In the genomic region with DNA sequence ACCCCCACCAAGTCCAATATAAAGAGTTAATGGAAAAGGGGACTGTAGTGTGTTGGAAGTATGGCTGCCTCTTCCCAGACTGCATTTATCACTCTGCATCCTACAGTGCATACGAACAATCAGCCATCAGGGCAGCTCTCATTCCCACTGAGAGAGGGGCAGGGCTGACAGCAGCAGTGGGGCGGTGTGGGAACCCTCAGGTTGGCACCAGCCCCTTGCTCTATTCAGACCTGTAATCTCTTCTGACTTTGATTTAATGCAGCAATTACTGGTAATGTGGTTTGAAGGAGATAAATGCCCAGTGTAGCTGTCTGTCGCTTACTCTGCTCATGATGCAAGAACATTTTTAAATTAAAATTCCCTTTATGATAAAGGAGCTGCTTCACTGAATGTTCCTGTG, we compare ENCODE assay signal across 27 mouse cellular contexts.
DNase-seq lines count a peak whose midpoint lies in the region; ATAC-seq lines count a peak whose summit lies in the region.
"Had no signal": no experiment of that assay in that cellular context is flagged by ENCODE, and none has a peak within 500 bp of the region (broad histone marks: within the 10 kb centered on the region; RNA-seq: fewer than 3 reads in every experiment).

No protein-coding gene starts in this region.

- WGBS in forebrain, embryonic 13.5 days = 39% methylated on average over 3 of the region's 3 CpGs
- WGBS in forebrain, embryonic 12.5 days = 60% methylated on average over 3 of the region's 3 CpGs
- WGBS in hindbrain, embryonic 12.5 days = 33% methylated on average over 3 of the region's 3 CpGs
- WGBS in hindbrain, embryonic 11.5 days = 59% methylated on average over 3 of the region's 3 CpGs
- WGBS in hindbrain, embryonic 14.5 days = 31% methylated on average over 3 of the region's 3 CpGs
- WGBS in midbrain, embryonic 16.5 days = 29% methylated on average over 3 of the region's 3 CpGs

- H3K36me3 ChIP-seq in forebrain, embryonic 13.5 days (ENCODE audit: poor library complexity, severe bottlenecking) = no peaks in the 10 kb centered on the region
- H3K36me3 ChIP-seq in forebrain, embryonic 12.5 days (replicated peaks) = no peaks in the 10 kb centered on the region
- no peaks in the 10 kb centered on the region for H3K36me3 ChIP-seq in hindbrain, embryonic 12.5 days
- H3K36me3 ChIP-seq in hindbrain, embryonic 11.5 days (ENCODE audit: control insufficient read depth, insufficient read depth, low read length) = no peaks in the 10 kb centered on the region
- no peaks in the 10 kb centered on the region for H3K36me3 ChIP-seq in hindbrain, embryonic 14.5 days (replicated peaks; ENCODE audit: control insufficient read depth, insufficient read depth)
- H3K36me3 ChIP-seq in midbrain, embryonic 16.5 days (ENCODE audit: control insufficient read depth, insufficient read depth, low read length) = no peaks in the 10 kb centered on the region
- H3K36me3 ChIP-seq: embryonic facial prominence, embryonic 13.5 days; liver, embryonic 13.5 days had no signal

- no peak overlapping the region for H3K9ac ChIP-seq in forebrain, embryonic 13.5 days
- no peak overlapping the region for H3K9ac ChIP-seq in forebrain, embryonic 12.5 days
- no peak overlapping the region for H3K9ac ChIP-seq in hindbrain, embryonic 12.5 days
- H3K9ac ChIP-seq in hindbrain, embryonic 11.5 days (ENCODE audit: low read depth, low read length) = no peak overlapping the region
- H3K9ac ChIP-seq in hindbrain, embryonic 14.5 days = no peak overlapping the region
- H3K9ac ChIP-seq in midbrain, embryonic 16.5 days (ENCODE audit: low read depth, low read length) = no peak overlapping the region
- H3K9ac ChIP-seq: embryonic facial prominence, embryonic 13.5 days; liver, embryonic 13.5 days; lung, embryonic 14.5 days had no signal

- H3K4me3 ChIP-seq in forebrain, embryonic 13.5 days = no peak overlapping the region
- H3K4me3 ChIP-seq in forebrain, embryonic 12.5 days (replicated peaks) = no peak overlapping the region
- H3K4me3 ChIP-seq in hindbrain, embryonic 12.5 days = no peak overlapping the region
- H3K4me3 ChIP-seq in hindbrain, embryonic 11.5 days (ENCODE audit: low read depth, low read length) = no peak overlapping the region
- no peak overlapping the region for H3K4me3 ChIP-seq in hindbrain, embryonic 14.5 days (replicated peaks; ENCODE audit: low read length)
- no peak overlapping the region for H3K4me3 ChIP-seq in midbrain, embryonic 16.5 days (ENCODE audit: low read depth, low read length)
- H3K4me3 ChIP-seq: embryonic facial prominence, embryonic 13.5 days; erythroblast, embryonic 14.5 days; gastrocnemius, adult 2 months; left cerebral cortex, adult 2 months; liver, embryonic 13.5 days; megakaryocyte, embryonic 14.5 days; myocyte had no signal

- DNase-seq in hindbrain, embryonic 11.5 days (ENCODE audit: low spot score) = no peak
- peak; percentile 35 for DNase-seq in hindbrain, embryonic 14.5 days (ENCODE audit: low spot score)
- no peak for DNase-seq in thymus, postnatal 0 days (ENCODE audit: low spot score)
- DNase-seq in ovary, postnatal 10 days (ENCODE audit: low spot score) = no peak
- DNase-seq: adrenal gland, postnatal 10 days; cerebellum, adult 2 months; cerebellum, postnatal 25 days; gastrocnemius, adult 2 months; heart, postnatal 14 days; kidney, adult 18-20 months; kidney, postnatal 4 days; liver, embryonic 13.5 days; lung, embryonic 14.5 days; retina, postnatal 1 day; right cerebral cortex, postnatal 25 days; thymus, postnatal 14 days had no signal

- H3K4me2 ChIP-seq in forebrain, embryonic 13.5 days = no peak overlapping the region
- no peak overlapping the region for H3K4me2 ChIP-seq in forebrain, embryonic 12.5 days
- no peak overlapping the region for H3K4me2 ChIP-seq in hindbrain, embryonic 12.5 days (replicated peaks)
- H3K4me2 ChIP-seq in hindbrain, embryonic 11.5 days (replicated peaks; ENCODE audit: low read depth, low read length) = no peak overlapping the region
- no peak overlapping the region for H3K4me2 ChIP-seq in hindbrain, embryonic 14.5 days (replicated peaks)
- no peak overlapping the region for H3K4me2 ChIP-seq in midbrain, embryonic 16.5 days (ENCODE audit: low read length)
- H3K4me2 ChIP-seq: embryonic facial prominence, embryonic 13.5 days; heart, embryonic 11.5 days; liver, embryonic 13.5 days; lung, embryonic 14.5 days had no signal

- H3K27me3 ChIP-seq in forebrain, embryonic 13.5 days = no peaks in the 10 kb centered on the region
- H3K27me3 ChIP-seq in forebrain, embryonic 12.5 days = no peaks in the 10 kb centered on the region
- H3K27me3 ChIP-seq in hindbrain, embryonic 12.5 days = no peaks in the 10 kb centered on the region
- H3K27me3 ChIP-seq in hindbrain, embryonic 11.5 days (ENCODE audit: control insufficient read depth, insufficient read depth, low read length) = no peaks in the 10 kb centered on the region
- no peaks in the 10 kb centered on the region for H3K27me3 ChIP-seq in hindbrain, embryonic 14.5 days (ENCODE audit: control insufficient read depth, insufficient read depth, low read length)
- H3K27me3 ChIP-seq in midbrain, embryonic 16.5 days (ENCODE audit: control insufficient read depth, insufficient read depth, low read depth, low read length) = no peaks in the 10 kb centered on the region
- H3K27me3 ChIP-seq: embryonic facial prominence, embryonic 13.5 days; liver, embryonic 13.5 days had no signal

- H3K27ac ChIP-seq in forebrain, embryonic 13.5 days = 0 out of 2 replicates have a peak overlapping the region, but pooled peaks have one; percentile 11
- H3K27ac ChIP-seq in forebrain, embryonic 12.5 days = no peak overlapping the region
- H3K27ac ChIP-seq in hindbrain, embryonic 12.5 days = no peak overlapping the region
- no peak overlapping the region for H3K27ac ChIP-seq in hindbrain, embryonic 11.5 days (ENCODE audit: low read depth, low read length)
- no peak overlapping the region for H3K27ac ChIP-seq in hindbrain, embryonic 14.5 days
- peak overlapping the region; percentile 35; the same call in 1 of the 2 replicates for H3K27ac ChIP-seq in midbrain, embryonic 16.5 days (ENCODE audit: low read length)
- H3K27ac ChIP-seq: embryonic facial prominence, embryonic 13.5 days; gastrocnemius, adult 2 months; left cerebral cortex, adult 2 months; liver, embryonic 13.5 days had no signal

- 0 out of 2 replicates have a peak, but pooled peaks have one; percentile 48 for ATAC-seq in forebrain, embryonic 13.5 days
- no peak for ATAC-seq in forebrain, embryonic 12.5 days (ENCODE audit: low FRiP score)
- peak; percentile 64 for ATAC-seq in hindbrain, embryonic 12.5 days (ENCODE audit: low FRiP score)
- ATAC-seq in hindbrain, embryonic 11.5 days (ENCODE audit: low FRiP score) = no peak
- ATAC-seq in hindbrain, embryonic 14.5 days (ENCODE audit: low FRiP score) = peak; percentile 72; the same call in 1 of the 2 replicates
- peak; percentile 66 for ATAC-seq in midbrain, embryonic 16.5 days
- ATAC-seq: inflammation-experienced regulatory T-cells, adult 6 months had no signal

- no peaks in the 10 kb centered on the region for H3K9me3 ChIP-seq in forebrain, embryonic 13.5 days (replicated peaks)
- no peaks in the 10 kb centered on the region for H3K9me3 ChIP-seq in forebrain, embryonic 12.5 days
- no peaks in the 10 kb centered on the region for H3K9me3 ChIP-seq in hindbrain, embryonic 12.5 days (replicated peaks)
- H3K9me3 ChIP-seq in hindbrain, embryonic 11.5 days (ENCODE audit: control insufficient read depth, low read length) = no peaks in the 10 kb centered on the region
- H3K9me3 ChIP-seq in hindbrain, embryonic 14.5 days (ENCODE audit: control insufficient read depth, low read length) = no peaks in the 10 kb centered on the region
- H3K9me3 ChIP-seq in midbrain, embryonic 16.5 days (replicated peaks; ENCODE audit: control insufficient read depth, low read length, poor library complexity, severe bottlenecking) = no peaks in the 10 kb centered on the region
- H3K9me3 ChIP-seq: embryonic facial prominence, embryonic 13.5 days; liver, embryonic 13.5 days had no signal

- peaks cover 9% of the 10 kb centered on the region for H3K4me1 ChIP-seq in forebrain, embryonic 13.5 days
- H3K4me1 ChIP-seq in forebrain, embryonic 12.5 days = peaks cover 8% of the 10 kb centered on the region
- peaks cover 8% of the 10 kb centered on the region for H3K4me1 ChIP-seq in hindbrain, embryonic 12.5 days
- H3K4me1 ChIP-seq in hindbrain, embryonic 11.5 days (replicated peaks; ENCODE audit: control insufficient read depth, insufficient read depth, low read length) = no peaks in the 10 kb centered on the region
- H3K4me1 ChIP-seq in hindbrain, embryonic 14.5 days (replicated peaks; ENCODE audit: control insufficient read depth, insufficient read depth, low read length) = peaks cover 2% of the 10 kb centered on the region; the same call in 1 of the 2 replicates
- H3K4me1 ChIP-seq in midbrain, embryonic 16.5 days (ENCODE audit: control insufficient read depth, insufficient read depth, low read length) = peaks cover 11% of the 10 kb centered on the region
- H3K4me1 ChIP-seq: liver, embryonic 13.5 days; megakaryocyte, embryonic 14.5 days had no signal

Comparison
In these comparisons a context has a peak if more than half of its experiments do, and no peak if none do; other contexts are left out.
1. ATAC-seq: peak in forebrain, embryonic 13.5 days (single experiment), hindbrain, embryonic 12.5 days (single experiment), hindbrain, embryonic 14.5 days (single experiment) and midbrain, embryonic 16.5 days (single experiment); none in forebrain, embryonic 12.5 days (single experiment) and hindbrain, embryonic 11.5 days (single experiment).
2. H3K27ac ChIP-seq: peak in forebrain, embryonic 13.5 days (single experiment) and midbrain, embryonic 16.5 days (single experiment); none in forebrain, embryonic 12.5 days (single experiment), hindbrain, embryonic 12.5 days (single experiment), hindbrain, embryonic 11.5 days (single experiment) and hindbrain, embryonic 14.5 days (single experiment).